ENCODE assay signal across 10 mouse cellular contexts in genomic region chr12:11336845-11337244, GRCm38 (mm10).
DNase-seq lines count a peak whose midpoint lies in the region; ATAC-seq and TF ChIP-seq lines count a peak whose summit lies in the region.
"Had no signal": no experiment of that assay in that cellular context is flagged by ENCODE, and none has a peak within 500 bp of the region (broad histone marks: within the 10 kb centered on the region; RNA-seq: fewer than 3 reads in every experiment).

No protein-coding gene starts in this region.

- TF ChIP-seq EP300 in heart, postnatal 0 days (IDR thresholded peaks at IDR 0.05; ENCODE audit: low read depth) = no peak

- 39% methylated on average over 4 of the region's 4 CpGs for WGBS in heart, embryonic 12.5 days
- 36% methylated on average over 4 of the region's 4 CpGs for WGBS in heart, postnatal 0 days

- H3K27me3 ChIP-seq in heart, embryonic 12.5 days (replicated peaks) = no peaks in the 10 kb centered on the region
- no peaks in the 10 kb centered on the region for H3K27me3 ChIP-seq in heart, postnatal 0 days (ENCODE audit: control insufficient read depth, insufficient read depth, low read length)
- H3K27me3 ChIP-seq: limb, embryonic 13.5 days; stomach, embryonic 15.5 days had no signal

- peak; percentile 39 to 79 for DNase-seq in heart, adult 18-20 months
- peak; percentile 14 to 61 for DNase-seq in spleen, postnatal 10 days (ENCODE audit: low spot score in 2 of 2)
- no peak for DNase-seq in spleen, postnatal 4 days (ENCODE audit: low spot score in 2 of 2)
- peak; percentile 73 for DNase-seq in adrenal gland, postnatal 14 days
- DNase-seq in heart, postnatal 0 days (ENCODE audit: low spot score) = peak; percentile 21
- DNase-seq in lung, adult 18-20 months = peak; percentile 42
- DNase-seq in thymus, postnatal 4 days = peak; percentile 62

- no peak for ATAC-seq in heart, embryonic 12.5 days (ENCODE audit: insufficient number of reproducible peaks, low FRiP score)
- no peak for ATAC-seq in heart, postnatal 0 days (ENCODE audit: insufficient read depth, low read depth)

- H3K4me2 ChIP-seq in heart, embryonic 12.5 days = no peak overlapping the region
- H3K4me2 ChIP-seq in heart, postnatal 0 days (ENCODE audit: low read depth, low read length) = no peak overlapping the region
- H3K4me2 ChIP-seq: limb, embryonic 13.5 days; stomach, embryonic 15.5 days had no signal

- no peaks in the 10 kb centered on the region for H3K9me3 ChIP-seq in heart, embryonic 12.5 days (replicated peaks)
- no peaks in the 10 kb centered on the region for H3K9me3 ChIP-seq in heart, postnatal 0 days (replicated peaks; ENCODE audit: control insufficient read depth, low read length)
- H3K9me3 ChIP-seq: limb, embryonic 13.5 days; stomach, embryonic 15.5 days had no signal

- no peaks in the 10 kb centered on the region for H3K4me1 ChIP-seq in heart, embryonic 12.5 days (replicated peaks)
- no peaks in the 10 kb centered on the region for H3K4me1 ChIP-seq in heart, postnatal 0 days (ENCODE audit: control insufficient read depth, insufficient read depth)
- H3K4me1 ChIP-seq: limb, embryonic 13.5 days; stomach, embryonic 15.5 days had no signal

- peak; percentile 76 for TF ChIP-seq CTCF in heart, postnatal 0 days (IDR thresholded peaks at IDR 0.05; ENCODE audit: low read depth)

- no peak overlapping the region for H3K9ac ChIP-seq in heart, embryonic 12.5 days
- H3K9ac ChIP-seq in heart, postnatal 0 days (replicated peaks; ENCODE audit: low read depth, low read length) = no peak overlapping the region
- H3K9ac ChIP-seq: limb, embryonic 13.5 days; stomach, embryonic 15.5 days had no signal

- H3K27ac ChIP-seq in heart, embryonic 12.5 days (ENCODE audit: poor library complexity, severe bottlenecking) = no peak overlapping the region
- H3K27ac ChIP-seq in heart, postnatal 0 days (ENCODE audit: low read depth) = no peak overlapping the region
- H3K27ac ChIP-seq: limb, embryonic 13.5 days; stomach, embryonic 15.5 days had no signal

- H3K36me3 ChIP-seq in heart, embryonic 12.5 days = no peaks in the 10 kb centered on the region
- no peaks in the 10 kb centered on the region for H3K36me3 ChIP-seq in heart, postnatal 0 days (replicated peaks; ENCODE audit: control insufficient read depth, insufficient read depth, low read length)
- H3K36me3 ChIP-seq: limb, embryonic 13.5 days; stomach, embryonic 15.5 days had no signal

- no peak overlapping the region for H3K4me3 ChIP-seq in heart, embryonic 12.5 days
- no peak overlapping the region for H3K4me3 ChIP-seq in heart, postnatal 0 days (ENCODE audit: low read depth, low read length)
- H3K4me3 ChIP-seq: limb, embryonic 13.5 days; stomach, embryonic 15.5 days had no signal

Comparison
In these comparisons a context has a peak if more than half of its experiments do, and no peak if none do; other contexts are left out.
1. DNase-seq: peak in heart, adult 18-20 months (2 of 2), spleen, postnatal 10 days (2 of 2), adrenal gland, postnatal 14 days (single experiment), heart, postnatal 0 days (single experiment), lung, adult 18-20 months (2 of 2) and thymus, postnatal 4 days (single experiment); none in spleen, postnatal 4 days (0 of 2).